ENCODE assay signal across 8 mouse cellular contexts in the genomic region with DNA sequence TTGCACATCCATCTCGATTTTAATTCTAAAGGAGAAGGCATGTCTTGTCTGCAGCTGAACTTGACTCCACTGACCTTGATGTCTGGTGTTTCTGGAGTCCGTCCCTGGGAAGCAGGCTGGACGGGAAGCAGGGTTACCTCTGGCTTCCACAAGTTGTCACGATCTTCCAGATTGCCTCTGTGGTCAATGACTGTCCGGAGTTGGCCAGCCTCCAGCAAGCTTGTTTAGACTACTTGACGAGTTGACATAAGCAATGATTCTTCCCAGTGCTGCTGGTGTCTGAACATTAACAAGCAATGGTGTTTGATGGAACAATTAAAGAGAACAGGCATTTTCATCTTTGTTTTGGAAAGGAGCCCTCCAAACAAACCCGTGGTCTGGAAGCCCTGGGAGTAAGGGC.
A peak's percentile ranks its signal among the peaks of the same experiment; 100 is the strongest.
DNase-seq lines count a peak whose midpoint lies in the region; ATAC-seq and TF ChIP-seq lines count a peak whose summit lies in the region.
"Had no signal": no experiment of that assay in that cellular context is flagged by ENCODE, and none has a peak within 500 bp of the region (broad histone marks: within the 10 kb centered on the region; RNA-seq: fewer than 3 reads in every experiment).

No protein-coding gene starts in this region.

- DNase-seq in lung, embryonic 14.5 days: peak; percentile 83
- no peak for DNase-seq in lung, postnatal 25 days (ENCODE audit: low spot score)
- DNase-seq in adipocyte (ENCODE audit: low spot score): peak; percentile 77
- DNase-seq in heart, postnatal 0 days (ENCODE audit: low spot score): no peak
- no peak for DNase-seq in limb, embryonic 10.5 days (ENCODE audit: low spot score)
- no peak for DNase-seq in frontal cortex, postnatal 25 days (ENCODE audit: low spot score in 2 of 2)
- DNase-seq in thymus, postnatal 0 days (ENCODE audit: low spot score): no peak
- DNase-seq: liver, embryonic 13.5 days had no signal

- 9% methylated on average over 7 of the region's 7 CpGs for WGBS in lung, embryonic 14.5 days
- WGBS in heart, postnatal 0 days: 4% methylated on average over 7 of the region's 7 CpGs
- whole genome bisulfite sequencing in limb, embryonic 10.5 days: 28% methylated on average over 7 of the region's 7 CpGs

- no peaks in the 10 kb centered on the region for H3K9me3 ChIP-seq in lung, embryonic 14.5 days (ENCODE audit: low read depth, low read length)
- no peaks in the 10 kb centered on the region for H3K9me3 ChIP-seq in heart, postnatal 0 days (replicated peaks; ENCODE audit: control insufficient read depth, low read length)
- no peaks in the 10 kb centered on the region for H3K9me3 ChIP-seq in limb, embryonic 10.5 days (replicated peaks)
- H3K9me3 ChIP-seq: liver, embryonic 13.5 days had no signal

- no peak overlapping the region for H3K9ac ChIP-seq in lung, embryonic 14.5 days
- H3K9ac ChIP-seq in heart, postnatal 0 days (replicated peaks; ENCODE audit: low read depth, low read length): no peak overlapping the region
- H3K9ac ChIP-seq: liver, embryonic 13.5 days had no signal

- H3K27me3 ChIP-seq in lung, embryonic 14.5 days (ENCODE audit: insufficient read depth, low read length): no peaks in the 10 kb centered on the region
- no peaks in the 10 kb centered on the region; the same call in 1 of the 2 replicates for H3K27me3 ChIP-seq in heart, postnatal 0 days (ENCODE audit: control insufficient read depth, insufficient read depth, low read length)
- H3K27me3 ChIP-seq in limb, embryonic 10.5 days (ENCODE audit: low read depth, poor library complexity, severe bottlenecking): no peaks in the 10 kb centered on the region
- H3K27me3 ChIP-seq: liver, embryonic 13.5 days had no signal

- H3K4me2 ChIP-seq in lung, embryonic 14.5 days: peak overlapping the region; percentile 24
- H3K4me2 ChIP-seq in heart, postnatal 0 days (ENCODE audit: low read depth, low read length): peak overlapping the region; percentile 16
- H3K4me2 ChIP-seq: liver, embryonic 13.5 days had no signal

- H3K36me3 ChIP-seq in lung, embryonic 14.5 days (ENCODE audit: insufficient read depth): no peaks in the 10 kb centered on the region
- no peaks in the 10 kb centered on the region for H3K36me3 ChIP-seq in heart, postnatal 0 days (replicated peaks; ENCODE audit: control insufficient read depth, insufficient read depth, low read length)
- no peaks in the 10 kb centered on the region for H3K36me3 ChIP-seq in limb, embryonic 10.5 days
- H3K36me3 ChIP-seq: liver, embryonic 13.5 days had no signal

- peak; percentile 38; the same call in 1 of the 2 replicates for ATAC-seq in lung, embryonic 14.5 days (ENCODE audit: insufficient read depth)
- ATAC-seq in heart, postnatal 0 days (ENCODE audit: insufficient read depth, low read depth): no peak

- H3K4me1 ChIP-seq in lung, embryonic 14.5 days (ENCODE audit: insufficient read depth): peaks cover 9% of the 10 kb centered on the region; the same call in 1 of the 2 replicates
- no peaks in the 10 kb centered on the region for H3K4me1 ChIP-seq in heart, postnatal 0 days (ENCODE audit: control insufficient read depth, insufficient read depth)
- H3K4me1 ChIP-seq in limb, embryonic 10.5 days: peaks cover 34% of the 10 kb centered on the region

- no peak for TF ChIP-seq CTCF in lung, embryonic 14.5 days (IDR thresholded peaks at IDR 0.05; ENCODE audit: low read depth)
- no peak for TF ChIP-seq CTCF in heart, postnatal 0 days (IDR thresholded peaks at IDR 0.05; ENCODE audit: low read depth)

- no peak overlapping the region for H3K4me3 ChIP-seq in lung, embryonic 14.5 days (ENCODE audit: low read depth, low read length)
- no peak overlapping the region for H3K4me3 ChIP-seq in heart, postnatal 0 days (ENCODE audit: low read depth, low read length)
- no peak overlapping the region for H3K4me3 ChIP-seq in limb, embryonic 10.5 days
- H3K4me3 ChIP-seq: liver, embryonic 13.5 days had no signal

- no peak overlapping the region for H3K27ac ChIP-seq in lung, embryonic 14.5 days (ENCODE audit: low read depth)
- no peak overlapping the region for H3K27ac ChIP-seq in heart, postnatal 0 days (ENCODE audit: low read depth)
- H3K27ac ChIP-seq in limb, embryonic 10.5 days: 0 out of 2 replicates have a peak overlapping the region, but pooled peaks have one; percentile 21
- H3K27ac ChIP-seq: liver, embryonic 13.5 days had no signal

- no peak for TF ChIP-seq EP300 in heart, postnatal 0 days (IDR thresholded peaks at IDR 0.05; ENCODE audit: low read depth)

Comparison
In these comparisons a context has a peak if more than half of its experiments do, and no peak if none do; other contexts are left out.
1. DNase-seq: peak in lung, embryonic 14.5 days (single experiment) and adipocyte (single experiment); none in lung, postnatal 25 days (single experiment), heart, postnatal 0 days (single experiment), limb, embryonic 10.5 days (single experiment), frontal cortex, postnatal 25 days (0 of 2) and thymus, postnatal 0 days (single experiment).